Mouse (Mus musculus) midbrain, embryonic 14.5 days (tissue): ENCODE data around the gene Arhgef40. TPM values are rescaled to one million over a fixed set of nuclear protein-coding genes. Genes with fewer than 3 reads are reported as not detected.
"Not testable (repeated sequence)": the region's sequence is repeated elsewhere in the genome, so short reads cannot be mapped to it uniquely, and the experiment has no call there.

Experiments
- ATAC-seq: fragments of 200-750 bp; cut with Nextera tagmentation; 2 replicates; pipeline ENCODE4 v1.8.0; 2017; ENCODE audit warnings: moderate number of reproducible peaks, moderate library complexity; ENCODE audit not compliant: low FRiP score, low TSS enrichment
- DNase-seq: peaks from one replicate; pipeline ENCODE4 v3.0.0-alpha.2; 2015
- H3K27ac ChIP-seq: fragments of 300-500 bp; sonication (generic); replicated peaks from 2 replicates; pipeline ENCODE4 v1.5.1; 2014; ENCODE audit warnings: mild to moderate bottlenecking, low read depth, low read length, moderate library complexity
- H3K27me3 ChIP-seq: fragments of 300-500 bp; sonication (generic); 2 replicates; pipeline ENCODE4 v1.6.1; 2014; ENCODE audit warnings: low read length, control low read depth, mixed read lengths; ENCODE audit not compliant: control insufficient read depth, insufficient read depth
- H3K36me3 ChIP-seq: fragments of 300-500 bp; sonication (generic); 2 replicates; pipeline ENCODE4 v1.6.1; 2014; ENCODE audit warnings: low read length, control low read depth; ENCODE audit not compliant: control insufficient read depth, insufficient read depth
- H3K4me1 ChIP-seq: fragments of 300-500 bp; sonication (generic); 2 replicates; pipeline ENCODE4 v1.6.1; 2014; ENCODE audit warnings: mild to moderate bottlenecking, antibody characterized with exemption, low read length, control low read depth; ENCODE audit not compliant: control insufficient read depth, insufficient read depth
- H3K4me2 ChIP-seq: fragments of 300-500 bp; sonication (generic); 2 replicates; pipeline ENCODE4 v1.6.1; 2014; ENCODE audit warnings: mild to moderate bottlenecking, low read length, moderate library complexity
- H3K4me3 ChIP-seq: fragments of 300-500 bp; sonication (generic); replicated peaks from 2 replicates; pipeline ENCODE4 v1.5.1; 2014; ENCODE audit warnings: low read depth, low read length
- H3K9ac ChIP-seq: fragments of 300-500 bp; sonication (generic); replicated peaks from 2 replicates; pipeline ENCODE4 v1.6.1; 2014; ENCODE audit warnings: mild to moderate bottlenecking, low read length, moderate library complexity
- H3K9me3 ChIP-seq: fragments of 300-500 bp; sonication (generic); 2 replicates; pipeline ENCODE4 v1.6.1; 2016; ENCODE audit warnings: low read length, control low read depth, mixed read lengths; ENCODE audit not compliant: control insufficient read depth
- WGBS: fragments of 180-500 bp; shearing (Covaris S2); extraction: QIAGEN DNeasy Blood & Tissue Kit; methylation state at CpG from one replicate; pipeline ENCODE4 v1.1.7; 2014; 5-methylcytosine and 5-hydroxymethylcytosine counted together
- polyA plus RNA-seq: library from polyadenylated mRNA; unstranded; fragments of >200 nt; fragmentation: Nextera tagmentation; extraction: Ambion mirVana; gene quantifications from 2 replicates; pipeline ENCODE4 v1.2.1, GENCODE M21; 2014

The Arhgef40 gene
- polyA plus RNA-seq, 1 experiment from 2014 or later: 72.8 TPM

DNA sequence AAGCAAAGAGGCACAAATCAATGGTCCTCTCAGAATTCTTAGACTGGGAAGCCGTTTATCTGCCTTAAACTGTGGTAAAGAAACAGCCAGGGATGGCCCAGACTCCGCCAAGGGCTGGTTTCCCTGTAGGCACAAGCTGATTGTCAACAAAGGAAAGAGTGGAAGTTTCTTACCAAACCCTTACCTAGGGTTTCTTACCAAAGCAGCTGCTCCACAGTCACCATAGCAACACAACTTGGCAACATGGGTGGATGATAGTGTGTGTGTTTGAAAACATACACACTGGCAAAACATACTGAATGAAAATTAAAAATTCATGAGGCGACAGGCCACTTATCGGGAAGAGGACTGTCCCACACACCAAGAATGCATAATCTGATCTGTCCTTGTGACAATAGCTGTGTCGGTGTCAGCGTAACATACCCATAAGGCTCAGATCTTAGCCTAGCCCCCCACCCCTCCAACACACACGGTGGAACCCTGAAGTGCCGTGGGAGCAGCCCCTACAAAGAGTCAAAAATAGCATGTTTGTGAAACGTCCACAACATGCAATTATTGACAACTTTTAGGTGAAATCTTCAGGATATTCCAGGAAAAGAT, 61.5 kb downstream of the Arhgef40 start:
- H3K27me3 ChIP-seq: no peaks in the 10 kb centered on the region
- peak; percentile 31 for DNase-seq
- 22% methylated on average over 9 of the region's 9 CpGs for WGBS
- H3K27ac ChIP-seq: no peak overlapping the region
- no peak for ATAC-seq
- H3K4me1 ChIP-seq: no peaks in the 10 kb centered on the region; the same call in 1 of the 2 replicates
- H3K36me3 ChIP-seq: no peaks in the 10 kb centered on the region
- no peaks in the 10 kb centered on the region for H3K9me3 ChIP-seq
- no peak overlapping the region for H3K9ac ChIP-seq
- H3K4me3 ChIP-seq: no peak overlapping the region
- H3K4me2 ChIP-seq: no peak overlapping the region

DNA sequence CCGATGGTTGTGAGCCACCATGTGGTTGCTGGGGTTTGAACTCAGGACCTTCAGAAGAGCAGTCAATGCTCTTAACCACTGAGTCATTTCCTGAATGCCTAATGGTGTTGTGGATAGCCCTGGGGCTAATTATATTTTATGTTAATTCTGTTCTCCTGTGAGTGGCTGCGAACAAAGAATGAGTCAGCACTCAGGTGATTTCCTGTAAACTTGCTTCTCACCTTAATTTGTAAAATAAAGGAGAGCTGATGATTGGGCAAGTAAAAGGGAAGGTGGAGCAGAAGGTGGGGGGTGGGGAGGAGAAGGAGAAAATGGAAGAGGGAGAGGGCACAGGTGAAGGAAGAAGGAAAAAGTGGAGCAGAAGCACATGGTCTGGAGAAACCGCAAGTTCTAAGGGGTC, 68.2 kb downstream of the Arhgef40 start:
- H3K9ac ChIP-seq, H3K27ac ChIP-seq, H3K36me3 ChIP-seq, DNase-seq, H3K9me3 ChIP-seq, H3K4me2 ChIP-seq, H3K4me1 ChIP-seq, H3K27me3 ChIP-seq, H3K4me3 ChIP-seq, ATAC-seq: not testable (repeated sequence)
- WGBS: 97% methylated on average over 3 of the region's 3 CpGs

Other genes with a start within 250 kb of the Arhgef40 start
- gene Ang4, start 211.1 kb upstream of the Arhgef40 start, polyA plus RNA-seq: not detected in 2 replicates
- not detected in 2 replicates for gene AY358078, start 184.7 kb upstream of the Arhgef40 start, polyA plus RNA-seq
- gene Ear6, start 131.0 kb upstream of the Arhgef40 start, polyA plus RNA-seq: not detected in 2 replicates
- gene Mettl17, start 99.9 kb upstream of the Arhgef40 start, polyA plus RNA-seq: 85.2 and 85.6 TPM in 2 replicates
- 1.1 and 1.8 TPM in 2 replicates for gene Slc39a2, start 91.8 kb upstream of the Arhgef40 start, polyA plus RNA-seq
- 98.7 and 128 TPM in 2 replicates for gene Ndrg2, start 70.6 kb upstream of the Arhgef40 start, polyA plus RNA-seq
- not detected in 2 replicates for gene Tppp2, start 66.3 kb upstream of the Arhgef40 start, polyA plus RNA-seq
- not detected in 2 replicates for gene Rnase13, start 61.9 kb upstream of the Arhgef40 start, polyA plus RNA-seq
- 0.37 and 0.39 TPM in 2 replicates for gene Tmem253, start 30.9 kb downstream of the Arhgef40 start, polyA plus RNA-seq
- 41.6 and 46.9 TPM in 2 replicates for gene Zfp219, start 36.0 kb downstream of the Arhgef40 start, polyA plus RNA-seq
- gene Olfr221, start 57.7 kb downstream of the Arhgef40 start, polyA plus RNA-seq: not detected in 2 replicates
- gene Hnrnpc, start 119.3 kb downstream of the Arhgef40 start, polyA plus RNA-seq: 473 and 549 TPM in 2 replicates
- 39.5 and 57.3 TPM in 2 replicates for gene Rpgrip1, start 126.0 kb downstream of the Arhgef40 start, polyA plus RNA-seq
- 58.7 and 74.9 TPM in 2 replicates for gene Supt16, start 212.7 kb downstream of the Arhgef40 start, polyA plus RNA-seq